13 mouse cellular contexts compared by ENCODE assay signal in the genomic region with DNA sequence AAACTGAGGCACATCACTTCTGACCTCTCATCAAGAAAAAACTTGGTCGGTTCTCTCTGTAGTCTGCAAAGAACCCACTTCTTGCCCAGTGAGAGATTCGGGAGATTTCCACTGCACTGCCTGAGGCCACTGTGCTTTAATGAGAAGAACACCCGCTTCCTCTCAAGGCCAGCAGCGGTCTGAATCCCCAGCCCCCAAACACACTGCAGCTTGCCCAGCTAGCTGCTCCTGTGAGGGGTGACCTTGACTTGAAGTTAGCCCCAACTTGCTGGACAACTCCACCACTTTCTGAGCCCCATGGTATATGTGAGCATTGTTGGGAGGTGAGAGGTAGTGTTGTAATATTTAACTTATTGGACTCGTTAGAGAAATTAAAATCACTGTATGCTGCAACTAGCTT. TPM values are rescaled to one million over a fixed set of nuclear protein-coding genes. Genes with fewer than 3 reads are reported as not detected.
DNase-seq lines count a peak whose midpoint lies in the region; ATAC-seq lines count a peak whose summit lies in the region.
"Had no signal": no experiment of that assay in that cellular context is flagged by ENCODE, and none has a peak within 500 bp of the region (broad histone marks: within the 10 kb centered on the region; RNA-seq: fewer than 3 reads in every experiment).

No protein-coding gene starts in this region.

- H3K9me3 ChIP-seq in heart, embryonic 11.5 days (replicated peaks; ENCODE audit: control insufficient read depth, low read length): no peaks in the 10 kb centered on the region
- no peaks in the 10 kb centered on the region for H3K9me3 ChIP-seq in forebrain, embryonic 16.5 days (ENCODE audit: control insufficient read depth, low read length)
- no peaks in the 10 kb centered on the region for H3K9me3 ChIP-seq in midbrain, embryonic 14.5 days (ENCODE audit: control insufficient read depth, low read length)
- H3K9me3 ChIP-seq: liver, embryonic 15.5 days had no signal

- H3K4me3 ChIP-seq in heart, embryonic 11.5 days (ENCODE audit: low read depth, low read length): peak overlapping the region; percentile 57
- H3K4me3 ChIP-seq in forebrain, embryonic 16.5 days (replicated peaks; ENCODE audit: low read length): peak overlapping the region; percentile 52; the same call in 1 of the 2 replicates
- no peak overlapping the region; the same call in 1 of the 2 replicates for H3K4me3 ChIP-seq in midbrain, embryonic 14.5 days (replicated peaks; ENCODE audit: low read depth, low read length)
- H3K4me3 ChIP-seq: liver, embryonic 15.5 days had no signal

- WGBS in heart, embryonic 11.5 days (ENCODE audit: insufficient replicate concordance): 31% methylated on average over 5 of the region's 5 CpGs
- 15% methylated on average over 5 of the region's 5 CpGs for WGBS in forebrain, embryonic 16.5 days
- 27% methylated on average over 5 of the region's 5 CpGs for WGBS in midbrain, embryonic 14.5 days

- H3K27ac ChIP-seq in heart, embryonic 11.5 days (ENCODE audit: low read depth, low read length): no peak overlapping the region
- no peak overlapping the region for H3K27ac ChIP-seq in forebrain, embryonic 16.5 days (ENCODE audit: low read length)
- H3K27ac ChIP-seq in midbrain, embryonic 14.5 days (replicated peaks; ENCODE audit: low read depth, low read length): no peak overlapping the region
- H3K27ac ChIP-seq: liver, embryonic 15.5 days had no signal

- peaks cover 66% of the 10 kb centered on the region for H3K27me3 ChIP-seq in heart, embryonic 11.5 days (ENCODE audit: control insufficient read depth, insufficient read depth, low read length)
- peaks cover 50% of the 10 kb centered on the region for H3K27me3 ChIP-seq in forebrain, embryonic 16.5 days (replicated peaks; ENCODE audit: control insufficient read depth, insufficient read depth, low read length)
- peaks cover 46% of the 10 kb centered on the region for H3K27me3 ChIP-seq in midbrain, embryonic 14.5 days (ENCODE audit: control insufficient read depth, insufficient read depth, low read length)

- H3K4me1 ChIP-seq in heart, embryonic 11.5 days (ENCODE audit: control insufficient read depth, insufficient read depth, low read length): peaks cover 9% of the 10 kb centered on the region; the same call in 1 of the 2 replicates
- H3K4me1 ChIP-seq in forebrain, embryonic 16.5 days (replicated peaks; ENCODE audit: control insufficient read depth, insufficient read depth, low read length): peaks cover 16% of the 10 kb centered on the region
- H3K4me1 ChIP-seq in midbrain, embryonic 14.5 days (ENCODE audit: control insufficient read depth, insufficient read depth, low read length): no peaks in the 10 kb centered on the region
- H3K4me1 ChIP-seq: liver, embryonic 15.5 days had no signal

- ATAC-seq in heart, embryonic 11.5 days (replicated peaks; ENCODE audit: insufficient number of reproducible peaks, low FRiP score, low TSS enrichment): no peak
- no peak for ATAC-seq in forebrain, embryonic 16.5 days
- no peak for ATAC-seq in midbrain, embryonic 14.5 days (ENCODE audit: low FRiP score, low TSS enrichment)
- ATAC-seq in megakaryocyte progenitor cell, adult 5-6 weeks (replicated peaks; ENCODE audit: poor library complexity): no peak
- ATAC-seq: intestine, postnatal 0 days had no signal

- H3K36me3 ChIP-seq in heart, embryonic 11.5 days (ENCODE audit: control insufficient read depth, insufficient read depth, low read length): no peaks in the 10 kb centered on the region
- H3K36me3 ChIP-seq in forebrain, embryonic 16.5 days (ENCODE audit: control insufficient read depth, insufficient read depth): no peaks in the 10 kb centered on the region
- H3K36me3 ChIP-seq in midbrain, embryonic 14.5 days (ENCODE audit: control insufficient read depth, insufficient read depth, low read length): no peaks in the 10 kb centered on the region
- H3K36me3 ChIP-seq: liver, embryonic 15.5 days had no signal

- no peak overlapping the region for H3K9ac ChIP-seq in heart, embryonic 11.5 days (ENCODE audit: low read depth, low read length)
- no peak overlapping the region for H3K9ac ChIP-seq in forebrain, embryonic 16.5 days (replicated peaks; ENCODE audit: low read depth, low read length)
- no peak overlapping the region for H3K9ac ChIP-seq in midbrain, embryonic 14.5 days (replicated peaks; ENCODE audit: low read length)
- H3K9ac ChIP-seq: liver, embryonic 15.5 days had no signal

- H3K4me2 ChIP-seq in heart, embryonic 11.5 days: peak overlapping the region; percentile 95
- H3K4me2 ChIP-seq in forebrain, embryonic 16.5 days (ENCODE audit: low read length): no peak overlapping the region
- H3K4me2 ChIP-seq in midbrain, embryonic 14.5 days (ENCODE audit: low read length): peak overlapping the region; percentile 98

- DNase-seq in heart, postnatal 10 days: no peak
- DNase-seq in adrenal gland, postnatal 36 days: peak; percentile 27 to 78
- no peak for DNase-seq in midbrain, embryonic 14.5 days
- no peak for DNase-seq in left cerebral cortex, postnatal 36 days (ENCODE audit: low spot score in 2 of 2)
- DNase-seq in lung, postnatal 10 days: no peak
- DNase-seq: layer of hippocampus, adult 9-11 months had no signal

- intact Hi-C loops in heart, postnatal 10 days (cut with DNase I): no loop called here
- intact Hi-C loops in left cerebral cortex, postnatal 36 days (cut with DNase I): no loop called here

RNA-seq across cellular contexts. Expression of gene Acan, which starts 1.2 kb away (rescaled TPM):
- polyA plus RNA-seq in heart, embryonic 11.5 days (2014; fragmentation: Nextera tagmentation; extraction: Ambion mirVana): 0.31 and 0.52 TPM in 2 replicates
- total RNA-seq in heart, postnatal 10 days (2021): 1 to 10 TPM; 1.8 to 2.3 TPM
- 10 to 100 TPM in 1 of 2 experiments, under 1 TPM in 1; 0.72 to 15.2 TPM for total RNA-seq in adrenal gland, postnatal 36 days (2021)
- 0.10 and 1.1 TPM in 2 replicates for polyA plus RNA-seq in forebrain, embryonic 16.5 days (2015; fragmentation: Nextera tagmentation; extraction: Ambion mirVana)
- 0.08 and 0.09 TPM in 2 replicates for polyA plus RNA-seq in midbrain, embryonic 14.5 days (2014; fragmentation: Nextera tagmentation; extraction: Ambion mirVana)
- not detected in 2 replicates for total RNA-seq in megakaryocyte progenitor cell, adult 5-6 weeks (2015)
- total RNA-seq in megakaryocyte progenitor cell, adult 5-6 weeks (2017): not detected in 2 replicates
- 1 to 10 TPM; 3.5 to 4.1 TPM for total RNA-seq in left cerebral cortex, postnatal 36 days (2021)
- total RNA-seq: granulocyte monocyte progenitor cell, adult 5-6 weeks had no signal
- polyA plus RNA-seq: intestine, postnatal 0 days; Patski had no signal

Comparison
In these comparisons a context has a peak if more than half of its experiments do, and no peak if none do; other contexts are left out.
1. DNase-seq: peak in adrenal gland, postnatal 36 days (2 of 2); none in heart, postnatal 10 days (0 of 2), midbrain, embryonic 14.5 days (single experiment), left cerebral cortex, postnatal 36 days (0 of 2) and lung, postnatal 10 days (single experiment).